In the genomic region with DNA sequence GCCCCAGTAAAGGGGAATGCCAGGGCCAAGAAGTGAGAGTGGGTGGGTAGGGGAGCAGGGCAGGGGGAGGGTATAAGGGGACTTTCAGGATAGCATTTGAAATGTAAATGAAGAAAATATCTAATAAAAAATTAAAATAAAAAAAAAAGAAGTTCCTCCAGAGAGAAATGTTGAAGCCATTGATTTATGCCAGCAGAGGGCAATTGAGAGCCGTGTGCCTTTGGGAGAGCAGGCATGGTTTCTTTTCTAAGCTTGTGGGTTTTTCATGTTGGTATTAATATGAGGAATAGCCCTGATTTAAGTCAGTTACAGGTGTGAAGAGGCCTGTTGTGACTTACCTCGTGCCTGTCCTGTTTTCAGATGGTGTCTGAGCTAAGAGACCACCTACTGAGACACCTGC, we compare ENCODE assay signal across 7 mouse cellular contexts.
DNase-seq lines count a peak whose midpoint lies in the region; ATAC-seq and TF ChIP-seq lines count a peak whose summit lies in the region.
"Not testable (repeated sequence)": the region's sequence is repeated elsewhere in the genome, so short reads cannot be mapped to it uniquely, and the experiment has no call there.

No protein-coding gene starts in this region.

- not testable (repeated sequence) for H3K4me2 ChIP-seq in intestine, postnatal 0 days (replicated peaks; ENCODE audit: low read depth); liver, postnatal 0 days (ENCODE audit: low read depth, low read length); midbrain, embryonic 11.5 days

- DNase-seq in 416B (ENCODE audit: low read depth): peak; percentile 51
- peak; percentile 56 for DNase-seq in NIH3T3 (ENCODE audit: low read depth)
- not testable (repeated sequence) for DNase-seq in brain, embryonic 14.5 days (ENCODE audit: low read depth); heart, adult 2 months; liver, postnatal 0 days
- DNase-seq in midbrain, embryonic 11.5 days (ENCODE audit: low spot score, missing footprints): peak; percentile 41

- not testable (repeated sequence) for H3K9ac ChIP-seq in heart, adult 2 months (ENCODE audit: low read depth, low read length); intestine, postnatal 0 days (ENCODE audit: low read depth, low read length); liver, postnatal 0 days (replicated peaks); midbrain, embryonic 11.5 days (ENCODE audit: low read length)

- TF ChIP-seq POLR2A in brain, embryonic 14.5 days (IDR thresholded peaks at IDR 0.05; ENCODE audit: borderline replicate concordance, extremely low read depth, insufficient read depth, insufficient read length, poor library complexity, severe bottlenecking); heart, adult 2 months (IDR thresholded peaks at IDR 0.05; ENCODE audit: insufficient read depth, low read depth, low read length): not testable (repeated sequence)

- WGBS in heart, adult 2 months: 44% methylated on average over 2 of the region's 2 CpGs
- WGBS in intestine, postnatal 0 days: 52% methylated on average over 2 of the region's 2 CpGs
- WGBS in liver, postnatal 0 days (ENCODE audit: insufficient replicate concordance): 35% methylated on average over 2 of the region's 2 CpGs
- 56% methylated on average over 2 of the region's 2 CpGs for WGBS in midbrain, embryonic 11.5 days

- not testable (repeated sequence) for H3K27ac ChIP-seq in heart, adult 2 months; intestine, postnatal 0 days (ENCODE audit: low read depth, low read length); liver, postnatal 0 days (ENCODE audit: low read depth); midbrain, embryonic 11.5 days (ENCODE audit: low read depth, low read length)

- H3K4me1 ChIP-seq in heart, adult 2 months (ENCODE audit: control insufficient read depth, insufficient read depth, low read length); intestine, postnatal 0 days (replicated peaks; ENCODE audit: control insufficient read depth, insufficient read depth, low read length); liver, postnatal 0 days (ENCODE audit: insufficient read depth); midbrain, embryonic 11.5 days (ENCODE audit: control insufficient read depth, insufficient read depth, low read length): not testable (repeated sequence)

- not testable (repeated sequence) for H3K27me3 ChIP-seq in heart, adult 2 months (ENCODE audit: control insufficient read depth, insufficient read depth, low read length); intestine, postnatal 0 days (replicated peaks; ENCODE audit: control insufficient read depth, insufficient read depth, low read length); liver, postnatal 0 days (ENCODE audit: insufficient read depth, low read length); midbrain, embryonic 11.5 days (ENCODE audit: control insufficient read depth, insufficient read depth, low read length)

- H3K9me3 ChIP-seq in intestine, postnatal 0 days (ENCODE audit: control insufficient read depth); liver, postnatal 0 days (ENCODE audit: low read length); midbrain, embryonic 11.5 days (ENCODE audit: control insufficient read depth, low read length): not testable (repeated sequence)

- not testable (repeated sequence) for H3K4me3 ChIP-seq in heart, adult 2 months; intestine, postnatal 0 days (ENCODE audit: low read depth, low read length); liver, postnatal 0 days (ENCODE audit: low read depth, low read length); midbrain, embryonic 11.5 days (ENCODE audit: low read depth, low read length)

- peak; percentile 13; the same call in 1 of the 2 replicates for TF ChIP-seq CTCF in brain, embryonic 14.5 days (IDR thresholded peaks at IDR 0.05; ENCODE audit: borderline replicate concordance, extremely low read depth, insufficient read depth, insufficient read length)
- TF ChIP-seq CTCF in heart, adult 2 months (IDR thresholded peaks at IDR 0.05): peak; percentile 70
- TF ChIP-seq CTCF in intestine, postnatal 0 days (IDR thresholded peaks at IDR 0.05; ENCODE audit: low read depth): peak; percentile 55
- peak; percentile 30 for TF ChIP-seq CTCF in liver, postnatal 0 days (IDR thresholded peaks at IDR 0.05; ENCODE audit: low read depth)

- intact Hi-C loops in heart, adult 2 months (cut with DNase I): not testable (repeated sequence)

- H3K36me3 ChIP-seq in heart, adult 2 months (ENCODE audit: control insufficient read depth, insufficient read depth, low read length); intestine, postnatal 0 days (ENCODE audit: control insufficient read depth, insufficient read depth); liver, postnatal 0 days (replicated peaks; ENCODE audit: insufficient read depth, low read length); midbrain, embryonic 11.5 days (ENCODE audit: control insufficient read depth, insufficient read depth, low read length): not testable (repeated sequence)

- H3K79me2 ChIP-seq in heart, adult 2 months (replicated peaks; ENCODE audit: control insufficient read depth, insufficient read depth, low read length): not testable (repeated sequence)

- not testable (repeated sequence) for ATAC-seq in intestine, postnatal 0 days; liver, postnatal 0 days; midbrain, embryonic 11.5 days (ENCODE audit: low FRiP score)

- 0 out of 2 replicates have a peak, but pooled peaks have one; percentile 20 for TF ChIP-seq EP300 in heart, adult 2 months (IDR thresholded peaks at IDR 0.05; ENCODE audit: insufficient read depth, low read depth, low read length)
- TF ChIP-seq EP300 in liver, postnatal 0 days (IDR thresholded peaks at IDR 0.05; ENCODE audit: low read depth): not testable (repeated sequence)

Comparison
In these comparisons a context has a peak if more than half of its experiments do, and no peak if none do; other contexts are left out.
1. CTCF ChIP-seq: peak in every context shown above with its lines; median percentile 70 in heart, adult 2 months; 55 in intestine, postnatal 0 days; 30 in liver, postnatal 0 days; 13 in brain, embryonic 14.5 days.